ENCODE assay signal across 24 mouse cellular contexts in genomic region chr9:80237184-80237799, GRCm38 (mm10).
DNase-seq lines count a peak whose midpoint lies in the region; ATAC-seq and TF ChIP-seq lines count a peak whose summit lies in the region.
"Had no signal": no experiment of that assay in that cellular context is flagged by ENCODE, and none has a peak within 500 bp of the region (broad histone marks: within the 10 kb centered on the region; RNA-seq: fewer than 3 reads in every experiment).

No protein-coding gene starts in this region.

- no peaks in the 10 kb centered on the region for H3K9me3 ChIP-seq in kidney, postnatal 0 days (replicated peaks; ENCODE audit: low read length)
- peaks cover 7% of the 10 kb centered on the region for H3K9me3 ChIP-seq in forebrain, embryonic 10.5 days
- H3K9me3 ChIP-seq: liver, embryonic 12.5 days had no signal

- no peak for TF ChIP-seq CTCF in Patski (IDR thresholded peaks at IDR 0.05)
- TF ChIP-seq CTCF in kidney, postnatal 0 days (IDR thresholded peaks at IDR 0.05; ENCODE audit: low read depth) = no peak

- H3K27ac ChIP-seq in kidney, postnatal 0 days = peak overlapping the region; percentile 79
- no peak overlapping the region for H3K27ac ChIP-seq in forebrain, embryonic 10.5 days
- H3K27ac ChIP-seq: gastrocnemius, adult 2 months; hindbrain, embryonic 10.5 days; hindbrain, embryonic 15.5 days; limb, embryonic 12.5 days; liver, embryonic 12.5 days; midbrain, embryonic 12.5 days; neural tube, embryonic 13.5 days had no signal

- POLR2A ChIA-PET in Patski (lab: Charles Lee) = no interaction called here

- H3K4me2 ChIP-seq in kidney, postnatal 0 days (ENCODE audit: low read length) = no peak overlapping the region
- H3K4me2 ChIP-seq: hindbrain, embryonic 15.5 days; limb, embryonic 12.5 days; liver, embryonic 12.5 days; midbrain, embryonic 12.5 days; neural tube, embryonic 13.5 days had no signal

- 0 out of 2 replicates have a peak, but pooled peaks cover 6% of the 10 kb centered on the region for H3K36me3 ChIP-seq in kidney, postnatal 0 days (ENCODE audit: insufficient read depth, low read length)
- no peaks in the 10 kb centered on the region for H3K36me3 ChIP-seq in forebrain, embryonic 10.5 days (replicated peaks)
- H3K36me3 ChIP-seq: limb, embryonic 12.5 days; liver, embryonic 12.5 days had no signal

- ATAC-seq in Patski = peak; percentile 97
- ATAC-seq in kidney, postnatal 0 days (replicated peaks; ENCODE audit: low FRiP score, low read depth) = peak; percentile 82
- ATAC-seq: activated CD4-positive, CD25-positive, alpha-beta regulatory T cell, adult 4 months; forebrain, embryonic 14.5 days; liver, embryonic 12.5 days; liver, postnatal 0 days had no signal

- CTCF ChIA-PET in Patski (lab: Charles Lee) = no interaction called here

- H3K4me3 ChIP-seq in kidney, postnatal 0 days (replicated peaks; ENCODE audit: low read depth, low read length) = no peak overlapping the region
- H3K4me3 ChIP-seq in forebrain, embryonic 10.5 days = no peak overlapping the region
- H3K4me3 ChIP-seq: gastrocnemius, adult 2 months; hindbrain, embryonic 10.5 days; hindbrain, embryonic 15.5 days; limb, embryonic 12.5 days; liver, embryonic 12.5 days; megakaryocyte, embryonic 14.5 days; midbrain, embryonic 12.5 days; myocyte; neural tube, embryonic 13.5 days had no signal

- in situ Hi-C loops in Patski (cut with MboI; ENCODE audit: low pct_unique_long_range_greater_than_20kb) = no loop called here

- DNase-seq in Patski (ENCODE audit: low read depth, low spot score) = peak; percentile 28
- peak; percentile 55 to 66 for DNase-seq in kidney, adult 8-10 months
- no peak for DNase-seq in kidney, postnatal 0 days (ENCODE audit: low spot score)
- DNase-seq in kidney, postnatal 4 days = peak; percentile 20 to 41
- no peak for DNase-seq in natural killer cell, adult 2 months (ENCODE audit: low spot score in 2 of 2)
- DNase-seq in forebrain, embryonic 10.5 days (ENCODE audit: extremely low spot score, low spot score) = no peak
- DNase-seq in frontal cortex, postnatal 14 days (ENCODE audit: low spot score in 2 of 2) = no peak
- DNase-seq: adrenal gland, adult 8-10 months; cerebellum, adult 2 months; cerebellum, postnatal 14 days; gastrocnemius, adult 2 months; heart, postnatal 14 days; liver, postnatal 0 days; lung, postnatal 4 days had no signal

- peaks cover 9% of the 10 kb centered on the region; the same call in 1 of the 2 replicates for H3K4me1 ChIP-seq in kidney, postnatal 0 days (replicated peaks; ENCODE audit: insufficient read depth, low read length)
- no peaks in the 10 kb centered on the region for H3K4me1 ChIP-seq in forebrain, embryonic 10.5 days
- H3K4me1 ChIP-seq: hindbrain, embryonic 15.5 days; limb, embryonic 12.5 days; liver, embryonic 12.5 days; midbrain, embryonic 12.5 days; neural tube, embryonic 13.5 days had no signal

- 76% methylated on average over 1 of the region's 1 CpGs for WGBS in kidney, postnatal 0 days
- WGBS in forebrain, embryonic 10.5 days = 77% methylated on average over 1 of the region's 1 CpGs

- H3K27me3 ChIP-seq in Patski = no peaks in the 10 kb centered on the region
- no peaks in the 10 kb centered on the region for H3K27me3 ChIP-seq in kidney, postnatal 0 days (ENCODE audit: insufficient read depth, low read length)
- no peaks in the 10 kb centered on the region for H3K27me3 ChIP-seq in forebrain, embryonic 10.5 days (ENCODE audit: poor library complexity, severe bottlenecking)
- H3K27me3 ChIP-seq: hindbrain, embryonic 15.5 days; limb, embryonic 12.5 days; liver, embryonic 12.5 days; megakaryocyte, embryonic 14.5 days; neural tube, embryonic 13.5 days had no signal

- no peak overlapping the region for H3K9ac ChIP-seq in kidney, postnatal 0 days (ENCODE audit: low read depth, low read length)
- H3K9ac ChIP-seq: hindbrain, embryonic 15.5 days; limb, embryonic 12.5 days; liver, embryonic 12.5 days; liver, postnatal 0 days; midbrain, embryonic 12.5 days; neural tube, embryonic 13.5 days had no signal

Comparison
In these comparisons a context has a peak if more than half of its experiments do, and no peak if none do; other contexts are left out.
1. DNase-seq: peak in Patski (single experiment), kidney, adult 8-10 months (2 of 2) and kidney, postnatal 4 days (2 of 2); none in kidney, postnatal 0 days (single experiment), natural killer cell, adult 2 months (0 of 2), forebrain, embryonic 10.5 days (single experiment) and frontal cortex, postnatal 14 days (0 of 2).